Mouse (Mus musculus): Measurements from ENCODE around the gene Gm9945. TPM values are rescaled to one million over a fixed set of nuclear protein-coding genes. Genes with fewer than 3 reads are reported as not detected.
A peak's percentile ranks its signal among the peaks of the same experiment; 100 is the strongest.

The Gm9945 gene
- polyA plus RNA-seq, 1 experiment from 2014 or later, result not detected

DNA sequence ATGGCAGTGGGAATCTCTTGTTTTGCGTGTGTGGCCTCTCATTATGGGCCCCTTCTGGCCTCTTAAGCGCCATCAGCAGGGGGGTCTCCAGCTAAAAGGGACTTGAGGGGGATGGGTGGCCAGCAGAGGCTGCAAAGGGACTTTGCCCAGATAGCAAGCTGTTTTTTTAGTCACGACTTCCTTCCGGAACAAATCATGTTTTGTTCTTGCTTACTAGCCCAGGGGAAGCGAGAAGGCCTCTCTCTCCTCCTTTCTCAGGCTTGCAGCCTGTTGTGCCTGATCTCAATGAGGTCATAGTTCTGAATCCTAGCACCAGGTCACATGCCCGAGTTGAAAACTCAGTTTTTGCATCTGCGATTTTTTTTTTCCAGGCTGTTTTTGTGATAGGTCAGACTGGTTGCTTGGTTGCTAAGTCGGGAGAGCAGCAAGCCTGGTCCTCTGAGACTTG, 12.0 kb downstream of the Gm9945 start:
- no peak for DNase-seq (ENCODE audit: low read depth, low spot score)
- TF ChIP-seq CTCF (IDR thresholded peaks at IDR 0.05), result no peak

DNA sequence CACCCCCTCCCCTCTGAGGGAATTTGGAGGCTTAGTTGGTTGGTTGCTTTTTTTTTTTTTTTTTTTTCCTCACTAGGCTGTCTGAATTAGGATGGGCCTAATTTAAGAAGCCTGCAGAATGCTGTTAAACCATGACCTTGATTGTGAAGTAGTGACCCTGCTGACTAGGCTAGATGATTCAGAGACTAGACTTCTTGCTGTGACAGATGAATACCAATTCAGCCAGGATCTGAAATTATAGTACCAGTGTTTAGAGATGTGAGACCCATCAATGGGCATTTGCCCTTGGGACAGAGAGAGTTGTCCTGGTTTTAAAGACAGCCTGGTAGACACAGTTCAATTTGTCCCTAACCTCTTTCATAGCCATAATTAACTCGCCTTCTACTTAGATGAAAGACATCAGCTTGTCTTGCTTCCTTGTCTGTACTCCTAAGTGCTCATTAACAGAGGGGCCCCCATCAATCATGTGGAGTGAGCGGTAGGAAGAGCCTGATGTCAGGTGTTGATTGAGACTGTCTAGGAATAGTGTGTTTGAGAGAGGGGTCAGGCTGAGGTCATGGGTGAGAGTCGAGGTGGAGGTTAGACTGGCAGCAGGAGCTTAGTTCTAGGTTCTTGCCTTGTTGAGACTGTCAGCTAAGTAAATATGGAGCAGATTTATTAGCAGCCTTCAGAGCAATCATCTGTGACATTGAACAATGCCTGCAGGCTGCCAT, 13.4 kb downstream of the Gm9945 start:
- no peak for DNase-seq (ENCODE audit: low read depth, low spot score)
- no peak for ATAC-seq
- ChIA-PET CTCF (no interaction called here), POLR2A (interaction anchor here (0.6 kb wide), 1 partner anchor 47 kb away, joined by 3 read pairs; no protein-coding TSS in a partner anchor)
- in situ Hi-C loops (cut with MboI; ENCODE audit: low pct_unique_long_range_greater_than_20kb), result no loop called here
- TF ChIP-seq CTCF (IDR thresholded peaks at IDR 0.05), result no peak
- peaks cover 4% of the 10 kb centered on the region for H3K27me3 ChIP-seq

More for the DNA sequence above, 12.0 kb downstream of the Gm9945 start:
- ChIA-PET POLR2A (no interaction called here), CTCF (no interaction called here)
- in situ Hi-C loops (cut with MboI; ENCODE audit: low pct_unique_long_range_greater_than_20kb), result no loop called here
- H3K27me3 ChIP-seq, result peaks cover 4% of the 10 kb centered on the region
- no peak for ATAC-seq

DNA sequence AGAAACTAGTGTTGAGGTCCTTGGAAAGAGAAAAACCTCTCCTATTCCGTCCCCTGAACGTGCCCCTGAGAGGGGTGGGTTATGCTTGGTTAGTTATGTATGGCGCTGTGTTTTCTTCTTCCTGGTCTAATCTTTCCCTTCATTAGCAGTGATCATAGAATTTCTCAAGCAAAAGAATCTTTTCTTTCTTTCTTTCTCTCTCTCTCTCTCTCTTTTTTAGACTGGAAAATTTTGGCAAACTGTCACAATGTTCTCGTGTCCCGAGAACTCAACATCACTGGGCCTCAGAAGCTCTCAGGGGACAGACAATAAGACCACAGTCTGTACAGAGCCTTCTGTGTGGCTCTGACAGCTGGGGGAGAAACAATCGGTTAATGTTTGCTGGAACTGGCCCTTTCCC, 15.5 kb downstream of the Gm9945 start:
- DNase-seq (ENCODE audit: low read depth, low spot score) (no peak), ATAC-seq (no peak)
- POLR2A ChIA-PET, result no interaction called here
- CTCF ChIA-PET, result interaction anchor here (1.0 to 2.3 kb wide), 2 partner anchors 9 to 24 kb away, joined by 3 to 11 read pairs; no protein-coding TSS in a partner anchor
- in situ Hi-C loops (cut with MboI; ENCODE audit: low pct_unique_long_range_greater_than_20kb), result no loop called here
- peaks cover 4% of the 10 kb centered on the region for H3K27me3 ChIP-seq
- TF ChIP-seq CTCF (IDR thresholded peaks at IDR 0.05), result no peak

DNA sequence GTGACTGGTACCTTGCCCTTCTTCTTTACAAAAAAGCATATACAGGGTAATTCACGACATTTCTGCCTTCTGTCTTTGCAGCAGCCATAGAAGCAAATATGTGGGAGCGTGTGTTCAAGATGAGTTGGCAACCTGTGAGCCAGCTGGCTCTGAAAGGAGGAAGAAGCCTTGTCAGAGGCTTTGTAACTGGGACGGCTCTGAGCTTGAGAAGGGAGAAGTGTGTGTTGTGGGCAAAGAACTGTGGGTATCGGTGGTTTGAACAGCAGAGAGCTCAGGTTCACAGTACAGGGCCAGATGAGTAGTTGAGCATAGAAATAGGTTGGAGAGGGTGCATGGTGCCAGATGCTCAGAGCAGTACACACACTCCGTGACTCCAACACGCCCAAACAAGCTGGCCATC, 17.0 kb downstream of the Gm9945 start:
- ChIA-PET POLR2A (no interaction called here), CTCF (no interaction called here)
- no peak for DNase-seq (ENCODE audit: low read depth, low spot score)
- TF ChIP-seq CTCF (IDR thresholded peaks at IDR 0.05), result no peak
- H3K27me3 ChIP-seq, result peaks cover 4% of the 10 kb centered on the region
- in situ Hi-C loops (cut with MboI; ENCODE audit: low pct_unique_long_range_greater_than_20kb), result no loop called here
- ATAC-seq, result no peak

DNA sequence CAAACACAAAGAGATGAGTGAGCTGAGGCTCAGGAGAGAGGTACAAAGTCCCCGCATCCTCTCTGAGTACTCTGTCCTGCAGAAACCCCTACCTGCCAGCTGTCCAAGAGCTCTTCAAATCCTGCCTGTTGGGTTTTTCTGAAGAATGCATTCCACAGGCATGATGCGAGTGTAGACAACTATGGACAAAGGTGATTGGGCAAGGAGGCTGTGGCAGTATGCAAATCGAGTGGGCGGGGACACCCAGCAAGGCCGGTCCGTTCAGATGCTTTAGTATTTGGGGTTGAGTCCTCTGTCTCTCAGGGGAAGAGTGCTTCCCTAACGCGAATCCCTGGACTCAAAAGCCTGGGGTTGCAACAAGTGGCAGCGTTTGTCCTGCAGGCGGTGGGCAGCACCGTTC, 20.6 kb downstream of the Gm9945 start:
- POLR2A ChIA-PET, result no interaction called here
- TF ChIP-seq CTCF (IDR thresholded peaks at IDR 0.05), result no peak

DNA sequence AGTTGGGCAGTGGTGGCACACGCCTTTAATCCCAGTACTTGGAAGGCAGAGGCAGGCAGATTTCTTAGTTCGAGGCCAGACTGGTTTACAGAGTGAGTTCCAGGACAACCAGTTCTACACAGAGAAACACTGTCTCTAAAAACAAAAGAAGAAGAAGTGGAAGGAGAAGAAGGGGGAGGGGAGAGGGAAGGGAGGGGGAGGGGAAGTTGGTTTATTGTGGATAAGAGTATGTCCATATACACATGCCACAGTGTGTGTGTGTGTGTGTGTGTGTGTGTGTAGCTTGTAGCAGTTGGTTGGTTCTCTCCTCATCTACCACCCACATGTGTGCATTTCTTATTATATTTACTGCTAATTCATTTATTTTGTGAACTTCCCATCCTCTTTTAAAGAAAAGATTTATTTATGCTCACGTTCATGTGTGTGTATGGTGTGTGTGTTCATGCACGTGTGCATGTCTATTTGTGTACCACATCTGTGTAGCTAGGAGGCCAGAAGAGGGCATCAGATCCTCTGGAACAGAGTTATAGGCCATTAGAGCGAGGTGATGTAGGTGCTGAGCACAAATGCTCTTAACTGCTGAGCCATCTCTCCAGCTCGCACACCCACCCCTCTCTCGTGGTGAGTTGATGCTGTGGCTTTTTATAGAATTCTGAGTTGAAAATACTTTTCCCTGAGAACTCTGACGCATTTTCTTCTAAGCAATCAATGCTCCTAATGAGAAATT, 22.2 kb downstream of the Gm9945 start:
- ChIA-PET POLR2A (no interaction called here), CTCF (interaction anchor here (0.6 to 1.2 kb wide), 2 partner anchors 79 to 126 kb away, joined by 3 read pairs; no protein-coding TSS in a partner anchor)
- no peak for TF ChIP-seq CTCF (IDR thresholded peaks at IDR 0.05)
- H3K27me3 ChIP-seq, result peaks cover 4% of the 10 kb centered on the region
- ATAC-seq (no peak), DNase-seq (ENCODE audit: low read depth, low spot score) (no peak)
- in situ Hi-C loops (cut with MboI; ENCODE audit: low pct_unique_long_range_greater_than_20kb), result no loop called here

More for the DNA sequence above, 20.6 kb downstream of the Gm9945 start:
- ATAC-seq (peak; percentile 51), DNase-seq (ENCODE audit: low read depth, low spot score) (no peak)
- in situ Hi-C loops (cut with MboI; ENCODE audit: low pct_unique_long_range_greater_than_20kb), result no loop called here
- H3K27me3 ChIP-seq, result peaks cover 4% of the 10 kb centered on the region
- CTCF ChIA-PET, result no interaction called here

DNA sequence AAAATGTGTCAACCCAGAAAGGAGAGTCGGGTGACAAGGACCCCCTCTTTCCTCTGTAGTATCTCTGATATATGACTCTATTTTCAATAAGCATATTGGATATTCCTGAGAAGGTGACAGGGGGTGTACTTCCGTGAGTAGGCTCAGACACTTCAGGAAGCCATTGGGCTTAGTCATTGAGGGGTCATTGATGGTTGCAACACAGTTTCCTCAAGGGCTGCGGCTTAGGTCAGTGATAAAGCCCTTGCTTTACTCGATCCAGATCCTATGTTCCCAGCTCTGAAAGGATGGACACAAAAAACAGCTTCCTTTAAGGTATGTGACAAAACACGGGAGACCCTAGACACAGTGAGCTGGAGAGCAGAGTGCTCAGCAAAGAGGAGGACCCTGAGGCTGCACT, 23.8 kb downstream of the Gm9945 start:
- no peak for TF ChIP-seq CTCF (IDR thresholded peaks at IDR 0.05)
- POLR2A ChIA-PET, result interaction anchor here (1.4 kb wide), 1 partner anchor 19 kb away, joined by 3 read pairs; no protein-coding TSS in a partner anchor
- peaks cover under 1% of the 10 kb centered on the region for H3K27me3 ChIP-seq
- DNase-seq (ENCODE audit: low read depth, low spot score), result no peak
- no peak for ATAC-seq
- in situ Hi-C loops (cut with MboI; ENCODE audit: low pct_unique_long_range_greater_than_20kb), result no loop called here
- CTCF ChIA-PET, result no interaction called here

DNA sequence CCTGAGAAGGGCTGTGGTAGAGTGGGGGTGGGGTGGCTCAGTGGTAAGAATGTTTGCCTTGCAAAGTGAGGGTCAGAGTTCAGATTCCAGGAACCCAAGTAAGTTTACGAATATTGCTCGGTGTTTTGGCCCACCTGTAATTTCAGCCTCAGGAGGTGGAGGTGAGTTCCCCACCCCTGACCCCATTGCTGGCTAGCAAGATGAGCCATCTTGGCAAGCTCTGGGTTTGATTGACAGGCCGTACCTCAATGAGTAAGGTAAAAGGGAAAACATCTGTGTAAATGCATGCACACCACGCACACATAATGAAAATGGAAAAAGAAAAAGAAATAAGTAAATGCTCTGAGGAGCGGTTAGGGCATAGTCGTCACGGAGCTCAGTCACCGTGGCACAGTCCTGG, 24.4 kb downstream of the Gm9945 start:
- ATAC-seq (no peak), DNase-seq (ENCODE audit: low read depth, low spot score) (no peak)
- no peak for TF ChIP-seq CTCF (IDR thresholded peaks at IDR 0.05)
- no peaks in the 10 kb centered on the region for H3K27me3 ChIP-seq
- ChIA-PET POLR2A (interaction anchor here (1.4 kb wide), 1 partner anchor 19 kb away, joined by 3 read pairs; no protein-coding TSS in a partner anchor), CTCF (no interaction called here)
- in situ Hi-C loops (cut with MboI; ENCODE audit: low pct_unique_long_range_greater_than_20kb), result no loop called here

DNA sequence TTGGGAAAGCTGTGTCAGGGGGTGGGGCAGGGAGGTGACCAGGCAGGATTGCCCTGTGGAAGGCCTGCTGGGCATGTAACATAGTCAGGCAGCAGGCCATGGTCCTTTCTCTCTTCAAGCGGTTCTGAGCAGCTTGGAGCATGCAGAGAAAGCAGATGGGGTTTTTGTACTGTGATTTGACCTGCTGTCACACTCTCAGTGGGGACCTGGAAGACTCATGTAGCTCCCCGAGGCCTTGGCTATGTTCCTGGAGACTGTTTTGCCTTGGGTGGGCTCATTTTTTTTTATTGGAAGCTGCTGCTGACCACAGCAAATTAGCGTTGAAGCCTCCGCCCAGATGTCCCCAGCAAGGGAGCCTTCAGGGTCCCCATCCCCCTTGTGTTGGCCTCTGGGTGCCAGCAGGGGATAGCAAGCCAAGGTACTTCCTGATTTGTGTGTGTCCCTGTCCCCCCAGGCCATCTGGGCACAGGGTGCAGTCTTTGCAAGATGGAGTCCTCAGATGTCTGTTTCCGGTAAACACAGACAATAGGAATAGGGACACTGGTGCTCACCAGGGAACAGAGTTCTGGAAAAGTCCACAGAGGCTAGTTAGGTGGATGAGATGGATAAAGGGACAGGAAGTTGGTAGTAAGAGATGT, 25.2 kb downstream of the Gm9945 start:
- ChIA-PET POLR2A (interaction anchor here (1.4 kb wide), 1 partner anchor 18 kb away, joined by 3 read pairs; no protein-coding TSS in a partner anchor), CTCF (no interaction called here)
- in situ Hi-C loops (cut with MboI; ENCODE audit: low pct_unique_long_range_greater_than_20kb), result no loop called here
- DNase-seq (ENCODE audit: low read depth, low spot score) (no peak), ATAC-seq (no peak)
- H3K27me3 ChIP-seq, result no peaks in the 10 kb centered on the region
- no peak for TF ChIP-seq CTCF (IDR thresholded peaks at IDR 0.05)

DNA sequence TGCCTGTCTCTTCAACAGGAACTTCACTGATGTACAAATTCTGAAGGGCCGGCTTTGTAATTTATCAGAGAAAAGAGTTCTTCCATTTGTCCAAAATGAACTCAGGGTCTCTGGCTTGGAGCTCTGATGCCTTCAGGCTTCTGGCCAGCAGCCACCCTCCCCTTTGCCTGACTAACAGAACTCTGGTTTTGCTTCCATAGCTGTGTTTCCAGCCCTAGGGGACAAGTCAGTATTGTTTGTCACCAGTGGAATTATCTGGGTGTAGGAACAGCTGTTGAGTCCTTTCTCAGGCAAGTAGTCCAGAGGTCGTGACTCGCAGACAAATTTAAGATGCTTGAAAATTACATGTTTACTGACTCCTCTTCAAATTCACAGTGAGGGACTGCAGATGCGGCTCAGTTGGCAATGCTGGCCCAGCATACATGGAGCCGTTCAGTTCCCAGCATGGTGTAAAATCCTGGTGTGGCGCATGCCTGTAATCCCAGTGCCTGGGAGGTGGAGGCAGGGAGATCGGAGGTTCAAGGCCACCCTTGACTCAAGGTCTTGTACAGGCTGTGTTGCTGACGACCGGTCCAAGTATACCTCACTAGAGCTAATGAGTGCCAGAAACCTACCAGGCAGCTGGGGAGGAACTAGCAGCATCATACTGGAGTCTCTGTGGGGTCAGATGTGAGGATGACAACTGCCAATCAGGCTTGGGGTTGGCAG, 27.3 kb downstream of the Gm9945 start:
- CTCF ChIA-PET, result interaction anchor here (1.0 to 1.4 kb wide), 2 partner anchors 17 to 60 kb away, joined by 3 read pairs; partner anchors contain the start of gene Kif3a
- DNase-seq (ENCODE audit: low read depth, low spot score) (no peak), ATAC-seq (no peak)
- H3K27me3 ChIP-seq, result no peaks in the 10 kb centered on the region
- in situ Hi-C loops (cut with MboI; ENCODE audit: low pct_unique_long_range_greater_than_20kb), result no loop called here
- POLR2A ChIA-PET, result interaction anchor here (0.8 kb wide), 1 partner anchor 13 kb away, joined by 3 read pairs; no protein-coding TSS in a partner anchor
- no peak for TF ChIP-seq CTCF (IDR thresholded peaks at IDR 0.05)
